ENCODE assay signal across 9 mouse cellular contexts in the genomic region with DNA sequence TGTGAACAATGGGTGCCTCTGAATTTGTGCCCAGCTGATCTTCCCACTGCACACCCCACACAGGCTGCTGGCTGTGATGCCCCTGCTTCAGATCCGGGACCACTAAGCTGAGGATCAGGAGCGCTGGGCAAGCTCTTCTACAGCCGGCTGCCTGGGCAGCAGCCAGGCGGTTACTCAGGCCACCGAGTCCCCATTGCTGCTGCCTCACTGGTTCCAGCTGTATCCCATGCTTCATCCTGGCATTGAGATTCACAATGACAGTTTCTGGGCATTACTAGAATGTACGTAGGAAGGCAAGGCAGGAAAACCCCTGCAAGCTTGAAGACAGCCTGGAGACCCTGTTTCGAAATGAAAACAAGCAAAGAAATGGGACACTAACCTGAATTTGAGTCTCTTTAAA.
DNase-seq lines count a peak whose midpoint lies in the region; ATAC-seq and TF ChIP-seq lines count a peak whose summit lies in the region.
"Had no signal": no experiment of that assay in that cellular context is flagged by ENCODE, and none has a peak within 500 bp of the region (broad histone marks: within the 10 kb centered on the region; RNA-seq: fewer than 3 reads in every experiment).

No protein-coding gene starts in this region.

- peak; percentile 11 for DNase-seq in thymus, adult 2 months
- no peak for DNase-seq in thymus, postnatal 0 days (ENCODE audit: low spot score)
- peak; percentile 18 to 30 for DNase-seq in layer of hippocampus, postnatal 36 days
- no peak for DNase-seq in c-Kit-positive CD71-positive TER-119-positive erythroid progenitor cells, embryonic 14.5 days (ENCODE audit: low spot score)
- DNase-seq in gastrocnemius, postnatal 25 days: no peak
- no peak for DNase-seq in kidney, postnatal 36 days

- TF ChIP-seq POLR2A in thymus, adult 2 months (IDR thresholded peaks at IDR 0.05; ENCODE audit: control insufficient read depth, extremely low read depth, insufficient read depth, low read length, poor library complexity): no peak

- H3K4me2 ChIP-seq in midbrain, embryonic 13.5 days (replicated peaks): peak overlapping the region; percentile 64

- no peak overlapping the region for H3K27ac ChIP-seq in thymus, adult 2 months (ENCODE audit: control insufficient read depth, insufficient read depth, low read length)
- H3K27ac ChIP-seq in midbrain, embryonic 13.5 days: peak overlapping the region; percentile 93
- H3K27ac ChIP-seq: macrophage had no signal

- H3K36me3 ChIP-seq in thymus, adult 2 months (ENCODE audit: control insufficient read depth, insufficient read depth, low read length): no peaks in the 10 kb centered on the region
- H3K36me3 ChIP-seq in midbrain, embryonic 13.5 days: no peaks in the 10 kb centered on the region

- TF ChIP-seq CTCF in thymus, adult 2 months (IDR thresholded peaks at IDR 0.05; ENCODE audit: borderline replicate concordance, control insufficient read depth, extremely low read depth, insufficient read depth, low read length, poor library complexity): no peak

- no peak overlapping the region for H3K4me3 ChIP-seq in thymus, adult 2 months (ENCODE audit: control insufficient read depth, insufficient read depth, low read length)
- H3K4me3 ChIP-seq in midbrain, embryonic 13.5 days (replicated peaks): peak overlapping the region; percentile 40

- ATAC-seq in frontal cortex, adult (ENCODE audit: low TSS enrichment): peak; percentile 60
- ATAC-seq in midbrain, embryonic 13.5 days: peak; percentile 62

- H3K9ac ChIP-seq in midbrain, embryonic 13.5 days (replicated peaks): peak overlapping the region; percentile 75

- WGBS in thymus, adult 2 months: 86% methylated on average over 7 of the region's 7 CpGs
- WGBS in midbrain, embryonic 13.5 days: 32% methylated on average over 7 of the region's 7 CpGs

- H3K9me3 ChIP-seq in midbrain, embryonic 13.5 days: no peaks in the 10 kb centered on the region

- no peaks in the 10 kb centered on the region for H3K27me3 ChIP-seq in thymus, adult 2 months (ENCODE audit: control insufficient read depth, insufficient read depth, low read length)
- H3K27me3 ChIP-seq in midbrain, embryonic 13.5 days: no peaks in the 10 kb centered on the region

- H3K4me1 ChIP-seq in thymus, adult 2 months (replicated peaks; ENCODE audit: control insufficient read depth, insufficient read depth, low read length): peaks cover 15% of the 10 kb centered on the region
- peaks cover 22% of the 10 kb centered on the region for H3K4me1 ChIP-seq in midbrain, embryonic 13.5 days (replicated peaks)

Comparison
In these comparisons a context has a peak if more than half of its experiments do, and no peak if none do; other contexts are left out.
1. DNase-seq: peak in thymus, adult 2 months (single experiment) and layer of hippocampus, postnatal 36 days (2 of 2); none in thymus, postnatal 0 days (single experiment), c-Kit-positive CD71-positive TER-119-positive erythroid progenitor cells, embryonic 14.5 days (single experiment), gastrocnemius, postnatal 25 days (single experiment) and kidney, postnatal 36 days (0 of 2).